Mouse (Mus musculus) NIH3T3 (cell line): Measurements from ENCODE around the gene Trh.

ENCODE experiments used
- DNase-seq: peaks from one replicate; pipeline ENCODE4 v3.0.0-alpha.2; 2012; ENCODE audit warnings: low read depth

Gene Trh

DNA sequence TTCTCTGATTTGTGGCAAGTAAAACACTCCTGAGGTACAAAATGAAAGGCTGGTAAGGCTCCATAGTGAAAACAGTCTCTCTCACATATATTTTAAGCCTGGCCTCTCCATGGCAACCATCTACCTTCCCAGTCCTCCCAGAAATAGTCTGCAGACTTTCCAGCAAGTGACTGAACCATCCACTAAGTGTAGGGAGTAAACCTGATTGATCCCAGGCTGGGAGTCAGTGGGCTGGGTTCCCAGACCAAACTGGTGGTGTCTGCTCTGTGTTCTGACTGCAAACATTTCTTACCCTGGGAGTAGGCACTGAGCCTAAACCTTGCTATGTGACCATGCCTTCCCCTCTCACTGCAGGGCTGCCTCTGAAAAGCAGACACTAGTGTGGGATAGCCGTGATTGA lies 19.5 kb downstream of the Trh start:
- DNase-seq = no peak

DNA sequence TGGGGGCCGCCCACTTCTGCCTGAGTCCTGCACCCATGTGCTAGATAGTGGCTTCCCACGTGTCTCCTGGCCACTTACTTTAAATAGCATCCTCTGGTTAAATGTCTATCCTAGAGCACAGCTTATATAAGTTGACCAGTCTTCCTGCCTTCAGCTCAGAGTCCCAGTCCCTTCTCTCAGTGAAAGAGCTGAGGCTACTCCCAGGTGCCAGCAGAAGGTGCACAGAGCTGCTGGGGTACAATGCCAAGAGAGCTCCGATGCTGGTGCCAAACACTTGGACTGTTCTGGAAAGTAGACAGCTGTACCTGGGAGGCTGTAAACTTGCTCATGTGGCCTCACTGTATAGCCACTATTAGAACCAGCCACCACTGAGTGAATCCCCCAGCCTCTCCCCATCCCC lies 22.4 kb downstream of the Trh start:
- DNase-seq = no peak

GRCm38 (mm10) chr6:92221604-92222003 lies 22.8 kb downstream of the Trh start:
- no peak for DNase-seq

DNA sequence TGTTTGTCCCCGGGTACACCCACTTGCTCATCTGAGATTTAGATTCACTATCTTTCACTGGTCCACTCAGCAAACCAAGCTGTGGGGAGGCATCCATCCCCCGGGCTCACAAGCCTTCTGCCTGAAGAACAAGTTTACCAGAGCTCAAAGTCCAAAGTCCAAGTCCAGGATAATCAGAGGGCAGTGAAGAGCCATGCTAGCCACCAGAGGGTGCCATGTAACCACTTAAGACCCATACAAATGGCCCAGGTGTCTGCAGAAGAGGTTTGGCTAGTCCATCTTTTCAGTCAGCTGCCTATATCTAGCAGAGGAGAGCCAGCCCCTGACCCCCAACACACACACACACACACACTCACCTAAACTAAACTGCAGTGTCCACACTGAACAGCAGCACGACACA lies 25.0 kb downstream of the Trh start:
- peak; percentile 73 for DNase-seq

DNA sequence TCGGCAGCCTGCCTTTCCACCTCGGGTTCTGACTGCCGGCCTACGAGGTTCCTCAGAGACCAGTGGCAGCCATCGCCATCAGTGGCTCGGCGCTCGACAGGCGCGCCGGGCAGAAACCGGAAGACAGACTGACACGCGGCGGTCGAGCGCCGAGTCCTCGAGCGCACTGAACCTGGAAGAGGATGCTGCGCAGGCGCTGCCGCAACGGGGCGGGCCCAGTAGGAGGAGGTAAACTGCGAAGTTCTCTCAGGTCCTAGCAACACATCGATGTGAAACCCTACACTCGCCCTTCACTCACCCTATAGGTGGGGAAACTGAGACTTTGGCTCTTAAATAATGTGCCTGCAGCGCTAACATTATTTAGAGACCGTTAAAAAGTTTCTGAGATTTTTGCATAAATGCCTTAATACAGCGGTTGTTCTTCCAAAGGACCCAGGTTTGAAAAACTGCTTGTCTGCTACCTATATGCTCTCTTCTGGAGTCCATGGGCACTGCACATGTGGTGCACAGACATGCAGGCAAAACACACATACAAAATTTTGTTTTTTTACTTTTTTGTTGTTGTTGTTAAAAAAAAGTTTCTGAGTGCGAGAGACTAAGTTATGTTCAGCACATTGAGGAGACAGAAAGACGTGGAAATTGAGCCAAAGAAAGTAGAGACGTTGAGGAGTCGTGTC lies 29.5 kb downstream of the Trh start, which contains the start of gene Rbsn:
Gene Rbsn (minus strand): TSS at position 153 of the 677 bp plus-strand sequence.
- DNase-seq = peak; percentile 98

DNA sequence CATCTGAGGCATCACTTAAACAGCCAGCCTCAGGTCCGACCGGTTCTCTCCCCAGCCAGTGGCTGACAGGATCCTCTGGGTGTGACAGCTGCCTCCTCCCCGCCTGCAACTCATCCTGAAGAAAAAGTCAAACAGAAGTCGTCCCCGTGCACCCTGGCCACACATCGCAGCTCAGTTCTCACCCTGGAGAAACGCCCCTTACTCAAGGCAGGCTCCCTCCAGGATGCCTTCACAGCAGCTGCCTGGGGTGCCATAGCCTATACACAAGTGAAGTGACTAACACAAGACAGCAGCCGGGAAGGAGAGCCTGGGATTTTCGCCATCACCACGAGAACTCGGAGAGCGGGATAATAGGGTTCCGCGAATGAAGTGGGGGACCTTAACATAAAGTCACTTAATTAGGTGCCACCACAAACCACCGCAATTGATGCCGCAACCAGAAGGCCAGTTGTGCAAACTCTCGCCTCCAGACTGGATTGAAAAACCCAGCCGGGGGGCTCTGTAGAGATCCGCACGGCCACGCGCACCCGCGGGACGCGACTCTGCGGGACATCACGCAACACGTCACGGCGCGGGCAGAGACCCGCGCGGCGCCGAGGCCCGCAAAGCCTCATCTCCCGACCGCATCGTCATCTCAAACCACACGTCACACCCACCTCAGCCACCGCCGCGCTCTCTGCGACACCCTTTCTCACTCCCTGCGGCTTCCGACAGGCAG lies 30.2 kb downstream of the Trh start:
- peak; percentile 49 for DNase-seq

- peak; percentile 16 for DNase-seq
These were observed 45.0 kb downstream of the Trh start for GRCm38 (mm10) chr6:92199414-92199813.
